Mouse (Mus musculus): ENCODE data around the gene Actr3.

Actr3 gene

DNA sequence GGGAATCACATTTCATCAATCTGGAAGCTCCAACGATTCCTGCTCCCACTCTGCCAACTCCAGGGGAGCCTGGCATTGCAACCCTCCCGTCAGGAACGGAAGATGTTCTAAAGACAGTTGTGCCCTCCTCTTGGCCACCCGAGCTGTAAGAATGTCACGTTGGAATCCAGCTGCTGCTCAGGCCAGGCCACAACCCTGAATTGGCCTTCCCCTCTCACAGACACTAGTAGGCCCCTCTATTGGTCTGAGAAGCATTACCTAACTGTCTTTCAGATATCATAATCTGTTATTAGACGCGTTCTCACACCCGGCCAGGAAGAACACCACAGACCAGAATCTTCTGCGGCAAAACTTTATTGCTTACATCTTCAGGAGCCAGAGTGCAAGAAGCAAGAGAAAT lies 89.7 kb downstream of the Actr3 start:
- no peak for DNase-seq

DNA sequence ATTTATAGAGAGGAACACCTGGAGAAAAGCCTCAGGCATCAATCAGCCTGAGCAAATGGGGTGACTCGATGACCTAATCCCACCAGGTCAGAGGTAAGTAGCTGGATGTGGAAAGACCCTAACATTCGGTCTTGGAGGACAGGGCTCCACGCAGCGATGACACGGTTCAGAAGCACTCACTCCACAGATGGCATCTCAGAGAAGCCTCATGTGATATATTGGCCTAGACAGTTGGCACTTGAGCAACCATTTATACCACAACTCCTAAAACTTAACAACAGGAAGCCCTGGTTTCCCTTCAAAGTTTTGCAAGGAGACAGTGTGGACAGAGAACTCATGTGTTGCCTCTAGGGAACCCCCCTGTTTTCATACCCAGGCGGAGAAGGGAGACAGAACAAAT lies 90.1 kb downstream of the Actr3 start:
- DNase-seq: no peak

DNA sequence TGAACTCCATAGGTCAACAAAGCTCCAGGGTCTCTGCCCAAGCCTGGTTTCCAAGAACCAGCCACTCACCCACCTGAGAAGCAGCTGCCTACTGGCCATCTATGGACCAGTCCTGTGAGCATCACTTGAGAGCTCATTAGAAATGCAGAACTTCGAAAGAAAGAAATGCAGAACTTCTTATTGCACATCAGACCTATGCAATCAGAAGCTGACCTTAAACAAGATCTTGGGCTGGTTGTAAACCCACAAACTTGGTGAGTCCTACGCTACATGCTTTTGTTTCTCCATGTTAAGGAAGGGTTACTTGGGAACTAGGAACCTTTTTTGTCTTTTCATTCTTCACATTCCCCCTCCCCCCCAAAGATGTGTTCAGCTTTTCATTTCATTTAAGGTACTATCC lies 92.4 kb downstream of the Actr3 start:
- no peak for DNase-seq
